Mouse (Mus musculus): ENCODE data around the gene Prickle1. TPM values are rescaled to one million over a fixed set of nuclear protein-coding genes. Genes with fewer than 3 reads are reported as not detected.

Prickle1 gene
- total and polyA plus RNA-seq, 3 experiments: 0.64 to 1.8 (median 1.7) TPM

- H3K9me3 ChIP-seq (replicated peaks; ENCODE audit: low read length): peaks cover 32% of the 10 kb centered on the region
- H3K79me2 ChIP-seq (replicated peaks; ENCODE audit: control insufficient read depth, extremely low read depth, insufficient read depth, poor library complexity, severe bottlenecking): no peaks in the 10 kb centered on the region
- H3K4me1 ChIP-seq (ENCODE audit: control insufficient read depth in 1 of 2, insufficient read depth in 2 of 2): no peaks in the 10 kb centered on the region
- no peaks in the 10 kb centered on the region for H3K36me3 ChIP-seq (replicated peaks in 1 of 2; ENCODE audit: control insufficient read depth in 1 of 2, insufficient read depth in 1 of 2, low read length in 1 of 2)
- no peak overlapping the region for H3K4me3 ChIP-seq (replicated peaks in 1 of 3; ENCODE audit: low read depth in 2 of 3, low read length in 2 of 3, poor library complexity in 1 of 3)
- in situ Hi-C loops (cut with MboI; ENCODE audit: low pct_ligation_motif_present, low pct_unique_long_range_greater_than_20kb, low sequenced_read_pairs): no loop called here
- dilution Hi-C loops (cut with MboI; ENCODE audit: extremely low pct_ligation_motif_present, extremely low pct_unique_long_range_greater_than_20kb, low sequenced_read_pairs): no loop called here
- TF ChIP-seq POLR2A (IDR thresholded peaks at IDR 0.05; ENCODE audit: low read depth, low read length) (no peak), CTCF (conservative IDR thresholded peaks at IDR 0.05 in 1 of 2, IDR thresholded peaks at IDR 0.05 in 1 of 2; ENCODE audit: low read depth in 2 of 2, low read length in 2 of 2) (no peak), ZMIZ1 (IDR thresholded peaks at IDR 0.05; ENCODE audit: low read depth, low read length) (no peak), SMC3 (IDR thresholded peaks at IDR 0.05; ENCODE audit: low read depth, low read length) (no peak), CHD1 (IDR thresholded peaks at IDR 0.05; ENCODE audit: low read depth, low read length) (no peak), MXI1 (IDR thresholded peaks at IDR 0.05; ENCODE audit: low read depth, low read length) (no peak), JUND (conservative IDR thresholded peaks at IDR 0.05; ENCODE audit: low read depth, low read length) (no peak)
- no peak for DNase-seq (ENCODE audit: extremely low read depth)
- H3K27me3 ChIP-seq (replicated peaks): no peaks in the 10 kb centered on the region
- no peak overlapping the region for H3K27ac ChIP-seq (ENCODE audit: insufficient read depth, low read depth)
- no peak overlapping the region for H3K9ac ChIP-seq (ENCODE audit: insufficient read depth, low read depth)
- H3K4me2 ChIP-seq (ENCODE audit: insufficient read depth, low read depth, poor library complexity, severe bottlenecking): no peak overlapping the region
These were observed 17.9 kb upstream of the Prickle1 start for GRCm38 (mm10) chr15:93613606-93614005.

GRCm38 (mm10) chr15:93611536-93612300, 16.0 kb upstream of the Prickle1 start:
- no peaks in the 10 kb centered on the region for H3K79me2 ChIP-seq (replicated peaks; ENCODE audit: control insufficient read depth, extremely low read depth, insufficient read depth, poor library complexity, severe bottlenecking)
- no peaks in the 10 kb centered on the region for H3K27me3 ChIP-seq (replicated peaks)
- no peak overlapping the region for H3K27ac ChIP-seq (ENCODE audit: insufficient read depth, low read depth)
- H3K4me2 ChIP-seq (ENCODE audit: insufficient read depth, low read depth, poor library complexity, severe bottlenecking): no peak overlapping the region
- H3K9me3 ChIP-seq (replicated peaks; ENCODE audit: low read length): peaks cover 32% of the 10 kb centered on the region
- H3K36me3 ChIP-seq (replicated peaks in 1 of 2; ENCODE audit: control insufficient read depth in 1 of 2, insufficient read depth in 1 of 2, low read length in 1 of 2): no peaks in the 10 kb centered on the region
- in situ Hi-C loops (cut with MboI; ENCODE audit: low pct_ligation_motif_present, low pct_unique_long_range_greater_than_20kb, low sequenced_read_pairs): no loop called here
- H3K4me3 ChIP-seq (replicated peaks in 1 of 3; ENCODE audit: low read depth in 2 of 3, low read length in 2 of 3, poor library complexity in 1 of 3): no peak overlapping the region
- no peak overlapping the region for H3K9ac ChIP-seq (ENCODE audit: insufficient read depth, low read depth)
- dilution Hi-C loops (cut with MboI; ENCODE audit: extremely low pct_ligation_motif_present, extremely low pct_unique_long_range_greater_than_20kb, low sequenced_read_pairs): no loop called here
- DNase-seq (ENCODE audit: extremely low read depth): no peak
- H3K4me1 ChIP-seq (ENCODE audit: control insufficient read depth in 1 of 2, insufficient read depth in 2 of 2): no peaks in the 10 kb centered on the region
- TF ChIP-seq BHLHE40 (IDR thresholded peaks at IDR 0.05; ENCODE audit: low read depth, low read length) (no peak), RAD21 (IDR thresholded peaks at IDR 0.05; ENCODE audit: low read depth, low read length) (no peak), USF2 (conservative IDR thresholded peaks at IDR 0.05; ENCODE audit: low read depth, low read length) (no peak), ZC3H11A (IDR thresholded peaks at IDR 0.05; ENCODE audit: low read depth, low read length) (no peak), NRF1 (IDR thresholded peaks at IDR 0.05; ENCODE audit: low read depth, low read length) (no peak), HCFC1 (IDR thresholded peaks at IDR 0.05; ENCODE audit: low read depth, low read length) (no peak)

- dilution Hi-C loops (cut with MboI; ENCODE audit: extremely low pct_ligation_motif_present, extremely low pct_unique_long_range_greater_than_20kb, low sequenced_read_pairs): no loop called here
- Histone ChIP-seq H3K9ac (ENCODE audit: insufficient read depth, low read depth) (no peak overlapping the region), H3K4me1 (ENCODE audit: control insufficient read depth in 1 of 2, insufficient read depth in 2 of 2) (no peaks in the 10 kb centered on the region), H3K4me3 (replicated peaks in 1 of 3; ENCODE audit: low read depth in 2 of 3, low read length in 2 of 3, poor library complexity in 1 of 3) (no peak overlapping the region), H3K4me2 (ENCODE audit: insufficient read depth, low read depth, poor library complexity, severe bottlenecking) (no peak overlapping the region), H3K27me3 (replicated peaks) (no peaks in the 10 kb centered on the region), H3K27ac (ENCODE audit: insufficient read depth, low read depth) (no peak overlapping the region), H3K9me3 (replicated peaks; ENCODE audit: low read length) (peaks cover 34% of the 10 kb centered on the region), H3K79me2 (replicated peaks; ENCODE audit: control insufficient read depth, extremely low read depth, insufficient read depth, poor library complexity, severe bottlenecking) (no peaks in the 10 kb centered on the region), H3K36me3 (replicated peaks in 1 of 2; ENCODE audit: control insufficient read depth in 1 of 2, insufficient read depth in 1 of 2, low read length in 1 of 2) (no peaks in the 10 kb centered on the region)
- TF ChIP-seq ZC3H11A (IDR thresholded peaks at IDR 0.05; ENCODE audit: low read depth, low read length) (no peak), POLR2A (IDR thresholded peaks at IDR 0.05; ENCODE audit: low read depth, low read length) (no peak), CHD1 (IDR thresholded peaks at IDR 0.05; ENCODE audit: low read depth, low read length) (no peak), PAX5 (IDR thresholded peaks at IDR 0.05; ENCODE audit: low read length) (no peak), ZKSCAN1 (IDR thresholded peaks at IDR 0.05; ENCODE audit: borderline replicate concordance, low read depth, low read length) (no peak), USF2 (conservative IDR thresholded peaks at IDR 0.05; ENCODE audit: low read depth, low read length) (no peak), MYC (IDR thresholded peaks at IDR 0.05; ENCODE audit: low read depth, low read length) (no peak), IRF4 (IDR thresholded peaks at IDR 0.05; ENCODE audit: low read depth, low read length) (no peak), UBTF (IDR thresholded peaks at IDR 0.05; ENCODE audit: low read depth, low read length) (no peak), RAD21 (IDR thresholded peaks at IDR 0.05; ENCODE audit: low read depth, low read length) (no peak), HCFC1 (IDR thresholded peaks at IDR 0.05; ENCODE audit: low read depth, low read length) (no peak), MEF2A (IDR thresholded peaks at IDR 0.05; ENCODE audit: borderline replicate concordance, low read depth, low read length) (no peak)
- in situ Hi-C loops (cut with MboI; ENCODE audit: low pct_ligation_motif_present, low pct_unique_long_range_greater_than_20kb, low sequenced_read_pairs): no loop called here
- no peak for DNase-seq (ENCODE audit: extremely low read depth)
These were observed 15.1 kb upstream of the Prickle1 start for GRCm38 (mm10) chr15:93610721-93611201.
